Mouse (Mus musculus) testis, postnatal 10 days (tissue): ENCODE results near the gene Btbd16.

Experiments used
- DNase-seq: peaks from one replicate; pipeline ENCODE4 v3.0.0; 2021; ENCODE audit warnings: low spot score

Gene Btbd16

DNA sequence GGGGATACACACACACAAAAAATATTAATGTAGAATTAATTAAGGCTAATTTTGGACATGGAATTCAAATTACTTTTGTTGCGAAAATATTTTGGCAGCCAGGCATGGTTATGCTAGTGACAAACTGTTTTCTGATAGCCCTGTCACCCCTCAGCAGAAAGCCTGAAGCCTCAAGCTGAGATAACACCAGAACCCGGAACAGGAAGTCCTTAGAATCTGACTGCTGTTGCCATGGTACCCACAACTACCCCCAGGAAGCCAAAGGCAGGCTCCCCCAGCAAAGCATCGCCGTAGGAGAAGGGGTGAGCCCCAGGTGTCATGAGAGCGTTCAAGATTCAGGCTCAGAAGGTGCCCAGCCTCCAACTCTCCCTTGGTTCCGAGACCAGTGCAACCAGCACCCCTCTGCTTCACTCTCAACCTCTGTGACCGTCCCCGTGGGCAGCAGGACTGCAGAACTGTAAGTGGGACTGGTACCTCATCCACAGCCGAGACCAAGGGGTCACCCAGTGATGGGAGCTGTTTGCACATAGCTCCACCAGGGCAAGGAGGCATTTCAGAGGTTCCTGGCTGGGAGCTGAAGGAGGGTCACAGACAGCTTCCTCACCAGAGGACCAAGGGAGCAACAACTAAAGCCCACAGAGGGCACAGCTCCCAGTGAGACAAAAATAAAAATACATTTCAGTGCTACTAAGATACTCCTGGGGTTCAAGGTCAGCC, at the start of gene Btbd16:
Btbd16 (plus strand) TSS at position 156 of the 717 bp plus-strand sequence.
- no peak for DNase-seq

DNA sequence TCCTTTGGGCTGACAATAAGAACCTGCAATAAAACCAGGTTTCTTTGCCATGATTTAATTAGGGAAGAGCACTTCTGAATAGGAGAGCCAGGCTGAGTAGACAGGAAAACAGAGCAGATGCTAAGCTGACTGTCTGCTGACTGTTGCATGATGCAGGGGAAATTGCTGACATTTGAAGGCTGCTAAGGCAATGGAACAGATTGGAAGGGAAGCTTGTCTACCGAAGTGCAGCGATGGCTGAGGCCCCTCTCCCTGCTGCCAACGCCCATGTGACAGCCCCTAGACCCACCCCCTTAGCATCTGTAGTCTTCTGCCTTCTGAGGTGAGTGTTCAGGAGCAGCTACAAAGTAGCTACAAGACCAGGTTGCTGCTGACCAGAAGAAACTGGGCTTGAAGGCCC, 47.7 kb upstream of the Btbd16 start:
- no peak for DNase-seq

DNA sequence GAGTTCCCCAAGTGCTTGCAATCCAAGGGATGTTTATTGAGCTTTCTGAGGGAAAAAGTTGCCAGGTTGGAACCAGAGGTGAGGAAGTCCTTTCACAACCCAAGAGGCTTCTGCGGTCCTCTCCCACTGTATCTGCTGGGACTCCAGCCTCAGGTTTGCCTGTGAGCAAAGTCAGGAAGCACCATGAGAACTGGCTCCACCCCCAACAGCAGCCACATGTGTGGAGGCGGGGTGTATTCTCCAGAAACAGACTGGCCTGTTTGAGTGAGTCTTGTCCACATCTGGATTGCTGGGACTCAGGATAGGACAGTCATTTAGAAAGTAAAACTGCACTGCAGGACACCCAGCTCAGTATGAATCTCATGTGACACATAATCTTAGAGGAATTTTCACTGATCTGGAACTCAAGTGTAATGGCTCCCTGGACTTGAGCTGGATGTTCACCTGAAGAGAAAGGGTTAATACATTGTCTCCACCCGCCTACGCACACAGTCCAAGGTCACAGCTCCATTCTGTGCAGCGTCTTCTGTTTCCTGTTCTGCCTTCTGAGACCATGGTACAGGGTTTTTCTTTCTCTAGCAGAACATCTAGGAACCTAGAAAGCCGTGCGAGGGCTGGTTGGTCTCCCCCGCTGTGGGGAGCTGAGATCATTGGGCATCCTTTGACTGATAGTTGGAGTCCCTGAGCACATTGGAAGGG, 47.0 kb upstream of the Btbd16 start:
- DNase-seq, result peak; percentile 69

DNA sequence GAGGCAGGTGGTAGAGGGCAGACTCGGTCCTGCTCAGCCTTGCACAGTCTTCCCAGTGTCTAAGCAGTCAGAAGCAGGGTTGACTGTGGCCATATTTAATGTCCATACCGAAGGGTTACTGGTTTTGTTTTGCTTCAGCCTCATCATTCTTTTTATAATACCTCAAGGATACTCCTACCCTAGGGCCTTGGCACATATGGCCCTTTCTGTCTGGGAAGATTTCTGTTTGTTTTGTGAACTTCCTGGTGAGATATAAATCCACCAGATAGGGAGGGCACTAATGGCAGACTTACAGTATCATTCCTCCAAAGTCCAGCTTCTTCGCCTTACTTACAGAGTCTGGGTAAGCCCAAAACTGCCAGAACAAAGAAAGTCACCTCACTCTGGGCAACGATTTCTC, 46.3 kb upstream of the Btbd16 start:
- no peak for DNase-seq

DNA sequence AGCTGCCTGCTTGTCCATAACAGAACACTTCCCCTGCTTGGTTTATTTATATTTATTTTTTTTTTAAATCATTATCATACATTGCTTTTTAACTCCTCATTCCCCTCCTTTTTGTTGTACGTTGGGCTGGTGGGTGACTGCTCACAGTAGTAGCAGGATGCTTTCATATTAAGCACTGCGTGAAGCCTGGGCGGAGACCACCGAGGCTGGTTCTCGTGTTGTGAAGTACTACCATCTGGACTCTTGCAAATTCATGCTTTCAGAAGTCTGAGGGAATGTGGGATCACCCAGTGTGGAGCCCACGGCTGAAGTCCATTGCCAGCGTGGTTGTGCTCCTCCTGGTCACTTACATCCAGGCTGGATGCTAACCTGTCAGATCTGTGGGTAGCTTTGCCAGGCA, 42.1 kb upstream of the Btbd16 start:
- DNase-seq, result no peak

- DNase-seq, result no peak
Measured at GRCm38 (mm10) chr7:130732908-130733307, 41.0 kb upstream of the Btbd16 start.

- no peak for DNase-seq
Measured at GRCm38 (mm10) chr7:130733423-130733822, 40.4 kb upstream of the Btbd16 start.

DNA sequence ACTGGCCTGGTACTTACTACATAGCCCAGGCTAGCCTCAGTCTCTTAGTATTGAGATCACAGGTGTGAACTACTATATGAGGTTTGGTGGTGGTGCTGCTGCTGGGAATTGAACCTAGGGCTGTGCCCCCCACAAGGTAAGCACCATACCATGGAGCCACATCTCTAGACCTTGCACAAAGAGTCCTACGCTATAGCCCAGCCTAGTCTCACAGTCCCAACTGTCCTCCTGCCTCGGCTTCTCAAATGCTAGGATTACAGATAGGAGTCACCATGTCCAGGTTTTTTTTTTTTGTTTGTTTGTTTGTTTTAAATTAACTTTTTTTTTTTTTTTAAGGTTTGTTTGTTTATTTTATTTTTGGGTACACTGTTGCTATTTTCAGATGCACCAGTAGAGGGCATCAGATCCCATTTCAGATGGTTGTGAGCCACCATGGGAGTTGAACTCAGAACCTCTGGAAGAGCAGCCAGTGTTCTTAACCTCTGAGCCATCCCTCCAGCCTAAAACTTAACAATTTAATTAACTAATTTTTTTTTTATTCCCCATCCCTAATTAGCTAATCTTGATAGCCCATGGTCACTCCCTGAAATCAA, 39.6 kb upstream of the Btbd16 start:
- no peak for DNase-seq

GRCm38 (mm10) chr7:130741099-130741498, 32.8 kb upstream of the Btbd16 start:
- DNase-seq, result no peak

- DNase-seq, result no peak
Measured at GRCm38 (mm10) chr7:130743239-130744025, 30.4 kb upstream of the Btbd16 start.

- DNase-seq, result no peak
Measured at GRCm38 (mm10) chr7:130749165-130749564, 24.7 kb upstream of the Btbd16 start.

- peak; percentile 67 for DNase-seq
Measured at GRCm38 (mm10) chr7:130750752-130751490, 22.9 kb upstream of the Btbd16 start.

- no peak for DNase-seq
Measured at GRCm38 (mm10) chr7:130751678-130752077, 22.2 kb upstream of the Btbd16 start.

DNA sequence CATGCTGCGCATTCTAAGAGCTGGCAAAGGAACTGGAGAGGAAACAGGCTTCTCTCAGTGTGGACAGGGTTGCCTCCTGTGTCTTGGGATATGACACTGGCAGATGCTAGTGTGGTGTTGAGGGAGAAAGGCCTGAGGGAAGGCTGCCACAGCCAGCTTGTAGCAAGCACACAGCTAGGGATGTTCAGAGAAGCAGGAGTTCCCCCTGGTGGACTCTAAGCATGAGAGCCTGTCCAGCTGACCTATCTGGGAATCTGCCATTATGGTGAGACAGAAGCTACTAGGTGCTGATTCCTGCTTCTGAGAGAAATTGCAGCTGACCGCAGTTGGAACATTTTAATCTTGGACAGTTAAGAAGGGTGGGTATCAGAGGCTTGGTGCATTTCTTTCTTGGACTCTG, 19.1 kb upstream of the Btbd16 start:
- no peak for DNase-seq

DNA sequence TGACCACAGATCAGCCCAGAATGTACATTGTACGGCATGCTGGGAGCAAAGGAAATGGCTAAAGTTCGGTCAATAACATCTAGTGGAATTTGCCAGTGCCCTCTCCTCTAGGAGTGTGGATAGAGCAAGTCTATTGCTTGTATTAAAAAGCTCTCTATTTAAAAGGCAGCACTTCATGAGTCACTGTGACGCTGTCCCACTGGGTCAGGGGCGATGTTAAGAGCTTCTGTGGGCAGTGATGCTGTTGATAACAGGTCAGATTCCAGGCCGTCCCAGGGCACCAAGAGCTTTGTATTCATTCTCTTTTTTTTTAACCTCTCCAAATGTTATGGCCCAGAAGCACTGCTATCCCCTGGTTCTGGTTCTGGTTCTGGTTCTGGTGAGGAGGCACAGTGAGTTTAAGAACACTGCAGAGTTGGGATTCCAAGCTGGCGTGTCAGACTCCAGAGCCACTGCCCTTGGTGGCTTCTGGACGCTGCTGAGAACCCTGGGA, 17.5 kb upstream of the Btbd16 start:
- no peak for DNase-seq

- DNase-seq, result no peak
Measured at GRCm38 (mm10) chr7:130757326-130757865, 16.5 kb upstream of the Btbd16 start.

GRCm38 (mm10) chr7:130762071-130762897, 11.6 kb upstream of the Btbd16 start:
- peak; percentile 75 for DNase-seq

DNA sequence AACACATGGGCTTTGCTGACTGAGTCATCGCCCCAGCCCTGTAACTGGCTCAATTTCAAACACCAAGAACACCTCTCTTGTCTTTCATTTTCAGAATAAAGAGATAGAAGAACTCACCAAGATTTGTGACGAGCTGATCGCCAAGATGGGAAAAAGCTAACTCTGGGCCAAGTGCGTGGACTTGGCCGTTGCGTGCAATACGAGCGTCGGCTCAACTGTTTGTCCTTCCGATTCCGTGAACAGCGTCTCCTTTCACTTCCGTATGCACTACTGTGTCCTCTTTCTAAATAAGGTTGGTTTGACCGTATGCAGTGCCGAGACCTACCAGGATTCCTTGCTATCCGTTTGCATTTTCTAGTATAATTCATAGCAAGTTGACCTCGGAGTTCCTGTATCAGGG, 9.7 kb upstream of the Btbd16 start:
- no peak for DNase-seq

DNA sequence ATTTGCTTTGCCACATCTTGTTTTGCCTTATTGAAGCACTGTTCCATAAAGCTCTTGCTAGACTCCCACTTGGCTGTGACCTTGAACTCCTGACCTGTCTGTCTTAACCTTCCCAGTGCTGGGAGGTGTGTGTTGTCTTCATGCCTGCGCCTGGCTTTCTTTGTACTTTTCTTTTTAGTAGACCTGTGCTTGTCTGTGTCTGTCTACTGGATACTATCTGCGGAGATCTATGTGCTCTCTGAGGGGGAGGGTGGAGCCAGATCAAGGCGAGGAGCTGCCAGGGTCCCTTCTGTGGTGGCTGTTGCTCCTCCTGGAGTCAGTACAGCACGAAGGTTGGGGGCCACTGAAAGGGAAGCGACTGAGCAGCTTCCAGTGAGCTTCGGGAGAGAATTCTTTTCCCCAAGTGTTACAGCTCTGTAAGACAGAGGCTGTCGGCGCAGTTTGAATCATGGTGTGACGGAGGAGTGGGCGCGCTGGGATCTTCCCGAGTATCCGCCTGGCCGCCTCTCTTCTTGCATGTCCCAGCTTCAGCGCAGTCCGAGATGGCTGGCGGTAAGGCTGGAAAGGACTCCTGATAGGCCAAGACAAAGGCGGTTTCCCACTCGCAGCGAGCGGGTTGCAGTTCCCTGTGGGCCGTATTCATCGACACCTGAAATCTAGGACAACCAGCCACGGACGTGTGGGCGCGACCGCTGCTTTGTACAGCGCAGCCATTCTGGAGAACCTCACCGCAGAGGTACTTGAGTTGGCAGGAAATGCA, 7.3 kb upstream of the Btbd16 start:
- DNase-seq, result no peak

DNA sequence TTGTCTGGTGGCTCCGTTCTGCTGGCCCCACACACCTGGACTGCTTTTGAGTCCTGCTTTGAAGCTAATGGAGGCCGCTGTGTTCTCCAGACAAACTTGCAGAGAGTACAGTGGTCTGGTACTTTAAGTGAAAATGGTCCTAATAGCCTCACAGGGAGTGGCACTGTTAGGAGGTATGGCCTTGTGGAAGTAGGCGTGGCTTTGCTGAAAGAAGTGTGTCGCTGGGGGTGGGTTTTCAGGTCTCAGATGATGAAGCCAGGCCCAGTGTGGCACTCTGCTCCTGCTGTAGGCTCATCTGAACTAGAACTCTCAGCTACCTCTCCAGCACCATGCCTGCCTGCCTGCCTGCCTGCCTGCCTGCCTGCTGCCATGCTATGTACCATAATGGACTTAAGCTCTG, 5.7 kb upstream of the Btbd16 start:
- DNase-seq, result no peak
